Comparison of ENCODE assay signal across 22 mouse cellular contexts in the genomic region with DNA sequence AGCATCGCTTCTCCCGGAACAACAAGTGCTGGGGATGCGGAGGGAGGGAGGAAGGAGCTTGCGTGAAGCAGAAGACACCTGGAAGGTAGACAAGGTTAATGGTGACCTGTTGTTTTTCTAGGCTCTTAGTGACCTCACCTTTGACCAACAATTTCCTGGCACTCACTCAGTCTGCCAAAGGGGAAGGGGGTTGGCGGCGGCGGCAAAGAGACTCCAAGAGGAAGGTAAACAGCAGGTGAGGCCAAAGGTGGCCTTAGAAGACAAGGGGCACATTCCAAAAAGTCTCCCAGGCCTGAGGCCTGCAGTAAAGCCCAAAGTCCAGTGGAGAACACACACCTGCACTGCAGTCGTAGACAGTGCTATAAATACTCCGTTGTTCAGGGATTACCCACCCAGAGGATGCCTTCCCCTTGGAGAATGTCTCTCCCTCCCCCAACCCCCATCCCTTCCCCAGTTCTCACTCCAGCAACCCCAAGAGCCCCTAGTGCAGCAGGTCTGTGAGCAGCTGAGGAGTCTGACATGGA. TPM values are rescaled to one million over a fixed set of nuclear protein-coding genes. Genes with fewer than 3 reads are reported as not detected.
DNase-seq lines count a peak whose midpoint lies in the region; ATAC-seq lines count a peak whose summit lies in the region.
"Had no signal": no experiment of that assay in that cellular context is flagged by ENCODE, and none has a peak within 500 bp of the region (broad histone marks: within the 10 kb centered on the region; RNA-seq: fewer than 3 reads in every experiment).

No protein-coding gene starts in this region.

- peak; percentile 82 to 89 for DNase-seq in kidney, adult 8-10 months
- peak; percentile 32 for DNase-seq in testis, postnatal 10 days (ENCODE audit: low spot score)
- no peak for DNase-seq in testis, postnatal 14 days (ENCODE audit: low spot score)
- peak; percentile 73 to 84 for DNase-seq in kidney, postnatal 25 days
- DNase-seq in yolk sac, embryonic 10.5 days (ENCODE audit: low spot score) = peak; percentile 89
- no peak for DNase-seq in adipocyte (ENCODE audit: low spot score)
- DNase-seq in spleen, postnatal 10 days (ENCODE audit: low spot score in 2 of 2) = no peak
- DNase-seq: adrenal gland, adult 2 months; B cell, adult 2 months; cerebellum, adult 8-10 months; gastrocnemius, postnatal 10 days; heart, adult 11 months; layer of hippocampus, postnatal 36 days; liver, embryonic 13.5 days; right cerebral cortex, postnatal 25 days; thymus, postnatal 36 days had no signal

- no peaks in the 10 kb centered on the region for H3K9me3 ChIP-seq in kidney, embryonic 14.5 days (ENCODE audit: control insufficient read depth, low read length)
- H3K9me3 ChIP-seq: embryonic facial prominence, embryonic 10.5 days; forebrain, embryonic 13.5 days; heart, embryonic 13.5 days; liver, embryonic 13.5 days had no signal

- 56% methylated on average over 9 of the region's 9 CpGs for WGBS in kidney, embryonic 14.5 days

- peaks cover 6% of the 10 kb centered on the region; the same call in 1 of the 2 replicates for H3K4me1 ChIP-seq in kidney, embryonic 14.5 days (ENCODE audit: control insufficient read depth, insufficient read depth, low read length)
- H3K4me1 ChIP-seq: forebrain, embryonic 13.5 days had no signal

- no peaks in the 10 kb centered on the region for H3K36me3 ChIP-seq in kidney, embryonic 14.5 days (ENCODE audit: control insufficient read depth, insufficient read depth, low read length)
- H3K36me3 ChIP-seq: embryonic facial prominence, embryonic 10.5 days; heart, embryonic 13.5 days; liver, embryonic 13.5 days had no signal

- H3K9ac ChIP-seq in kidney, embryonic 14.5 days (ENCODE audit: low read depth, low read length) = no peak overlapping the region
- H3K9ac ChIP-seq: forebrain, embryonic 13.5 days; heart, embryonic 13.5 days; liver, embryonic 13.5 days had no signal

- H3K4me2 ChIP-seq in kidney, embryonic 14.5 days (replicated peaks; ENCODE audit: low read depth, low read length) = no peak overlapping the region
- H3K4me2 ChIP-seq: forebrain, embryonic 13.5 days; heart, embryonic 13.5 days; liver, embryonic 13.5 days; midbrain, embryonic 11.5 days had no signal

- H3K27me3 ChIP-seq in kidney, embryonic 14.5 days (ENCODE audit: control insufficient read depth, insufficient read depth, low read length) = no peaks in the 10 kb centered on the region
- H3K27me3 ChIP-seq: forebrain, embryonic 13.5 days; heart, embryonic 13.5 days; liver, embryonic 13.5 days had no signal

- no peak overlapping the region for H3K4me3 ChIP-seq in kidney, embryonic 14.5 days (ENCODE audit: low read length)
- H3K4me3 ChIP-seq: embryonic facial prominence, embryonic 10.5 days; forebrain, embryonic 13.5 days; heart, embryonic 13.5 days; liver, embryonic 13.5 days had no signal

- no peak overlapping the region for H3K27ac ChIP-seq in kidney, embryonic 14.5 days (ENCODE audit: low read depth, low read length)
- H3K27ac ChIP-seq: embryonic facial prominence, embryonic 10.5 days; forebrain, embryonic 13.5 days; heart, embryonic 13.5 days; liver, embryonic 13.5 days had no signal

- no peak for ATAC-seq in kidney, embryonic 14.5 days (ENCODE audit: low FRiP score, low TSS enrichment)
- ATAC-seq: forebrain, embryonic 13.5 days; hindbrain, embryonic 16.5 days had no signal

RNA-seq across cellular contexts. Expression of a gene that starts 35.2 kb away (rescaled TPM):
- polyA plus RNA-seq in kidney, embryonic 14.5 days (2014; fragmentation: Nextera tagmentation; extraction: Ambion mirVana) = 8.2 and 10.1 TPM in 2 replicates

Comparison
In these comparisons a context has a peak if more than half of its experiments do, and no peak if none do; other contexts are left out.
1. DNase-seq: peak in kidney, adult 8-10 months (2 of 2), testis, postnatal 10 days (single experiment), kidney, postnatal 25 days (2 of 2) and yolk sac, embryonic 10.5 days (single experiment); none in testis, postnatal 14 days (single experiment), adipocyte (single experiment) and spleen, postnatal 10 days (0 of 2).